Mouse (Mus musculus) kidney, adult 18-20 months (tissue): ENCODE measurements around the gene Ncoa7.
"Not testable (repeated sequence)": the region's sequence is repeated elsewhere in the genome, so short reads cannot be mapped to it uniquely, and the experiment has no call there.

ENCODE experiments used
- DNase-seq: peaks from one replicate; pipeline ENCODE4 v3.0.0; 2021

Ncoa7 gene

DNA sequence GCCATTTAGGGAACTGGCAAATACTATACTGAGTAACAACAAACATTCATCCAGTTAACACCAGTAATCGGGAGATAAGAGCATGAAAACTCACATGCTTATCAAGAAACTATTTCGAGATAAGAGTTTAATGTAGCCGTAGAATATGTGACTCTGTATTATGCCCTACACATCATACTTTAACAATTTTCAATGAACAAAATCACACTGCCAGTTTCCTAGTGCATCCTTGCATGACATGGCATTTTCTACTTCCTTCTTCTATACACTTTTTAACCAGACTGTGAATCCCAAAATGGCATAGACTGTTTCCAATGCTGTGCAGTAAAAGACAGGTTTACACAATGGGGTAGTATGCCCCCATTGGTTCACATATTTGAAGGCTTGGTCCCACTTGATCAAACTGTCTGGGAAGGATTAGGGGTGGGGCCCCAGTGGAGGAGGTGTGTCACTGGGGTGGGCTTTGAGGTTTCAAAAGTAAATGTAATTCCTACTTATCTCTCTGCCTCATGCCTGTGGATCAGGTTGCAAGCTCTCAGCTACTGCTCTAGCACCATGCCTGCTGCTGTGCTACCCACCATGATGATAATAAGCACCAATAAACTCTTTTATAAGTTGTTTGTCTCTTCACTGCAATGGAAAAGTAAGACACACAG lies 15.3 kb downstream of the Ncoa7 start:
- no peak for DNase-seq

DNA sequence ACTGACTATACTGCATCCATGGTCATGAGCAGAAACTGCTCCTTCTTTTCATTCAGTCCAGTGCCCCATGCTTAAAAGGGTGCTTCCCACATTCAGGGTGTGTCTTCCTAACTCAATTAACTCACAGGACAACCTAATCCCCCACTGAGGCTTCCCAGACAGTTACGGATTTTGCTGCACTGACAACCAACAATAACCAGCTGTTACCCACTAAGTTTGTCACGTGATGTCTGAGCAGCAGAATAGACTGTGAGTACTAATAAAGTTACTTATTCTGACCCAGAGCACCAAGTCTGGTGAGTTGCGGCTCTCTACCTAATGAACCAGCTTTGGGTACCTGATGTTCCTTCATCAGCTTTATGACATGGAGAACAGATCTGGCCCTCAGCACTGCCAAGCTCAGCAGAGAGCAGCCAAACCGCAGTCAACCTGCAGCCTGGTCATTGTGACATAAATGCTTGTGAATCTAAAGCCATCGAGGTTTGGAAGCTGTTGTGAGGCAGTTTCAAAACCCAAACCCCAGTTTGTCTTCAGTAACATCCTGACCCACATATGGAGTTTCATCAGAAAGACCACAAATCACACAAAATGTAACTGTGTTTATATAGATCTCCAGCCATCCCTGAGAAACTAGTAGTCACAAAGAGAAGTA lies 16.9 kb downstream of the Ncoa7 start:
- no peak for DNase-seq

DNA sequence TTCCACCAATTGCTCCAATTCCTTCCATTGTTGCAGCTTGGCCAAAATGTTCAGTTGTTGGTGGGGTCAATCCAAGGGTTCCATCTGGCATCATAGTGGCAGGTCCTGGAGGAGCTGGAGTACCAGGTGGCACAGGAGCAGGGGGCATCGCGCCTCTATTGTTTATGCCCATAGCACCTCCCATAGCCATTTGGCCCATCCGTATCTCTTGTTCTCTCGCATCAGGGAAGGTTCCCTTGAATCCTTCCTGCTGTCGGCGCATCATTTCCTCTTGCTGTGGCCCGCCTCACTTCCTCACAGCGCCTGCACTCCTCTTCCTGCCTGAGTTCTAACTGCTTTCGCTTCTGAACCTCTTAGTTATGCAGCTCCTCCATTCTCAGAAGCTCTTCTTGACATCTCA lies 22.2 kb downstream of the Ncoa7 start:
- not testable (repeated sequence) for DNase-seq

DNA sequence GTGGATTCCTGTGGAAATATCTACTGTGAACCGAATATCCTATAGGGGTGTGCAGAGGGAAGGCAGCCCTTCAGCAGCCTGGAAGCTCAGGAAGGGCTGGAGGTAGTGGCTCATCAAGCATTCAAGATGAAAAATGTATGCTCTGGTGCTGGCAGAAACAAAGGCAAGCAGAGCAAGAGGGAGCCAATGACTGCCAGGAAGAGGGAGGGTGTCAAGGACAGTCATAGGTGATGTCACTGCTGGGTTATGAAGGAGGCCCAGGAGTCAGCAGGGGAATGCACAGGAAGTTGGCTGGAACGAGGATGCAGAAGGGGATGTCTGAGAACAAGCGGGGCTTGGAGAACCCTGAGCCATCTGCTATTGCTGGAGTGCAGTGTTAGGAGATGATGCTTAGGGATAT lies 24.9 kb downstream of the Ncoa7 start:
- no peak for DNase-seq

DNA sequence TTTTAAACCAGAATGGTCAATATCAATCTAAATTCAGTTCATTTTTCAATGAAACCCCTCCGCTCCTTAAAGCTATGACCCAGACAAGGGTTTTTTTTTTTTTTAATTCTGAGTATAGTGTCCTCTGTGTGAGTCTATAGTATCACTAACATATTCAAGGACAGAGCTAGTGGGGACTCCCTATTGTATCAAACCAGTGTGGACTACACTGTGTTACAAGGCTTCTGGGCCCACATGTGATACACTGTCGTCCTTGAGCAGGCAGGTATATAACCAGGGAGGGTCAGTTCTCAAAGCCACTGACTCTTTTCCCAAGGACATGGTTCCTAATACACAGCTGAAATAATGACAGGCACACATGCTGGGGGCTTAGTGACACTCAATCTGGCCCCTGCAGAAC lies 27.1 kb downstream of the Ncoa7 start:
- DNase-seq = no peak

DNA sequence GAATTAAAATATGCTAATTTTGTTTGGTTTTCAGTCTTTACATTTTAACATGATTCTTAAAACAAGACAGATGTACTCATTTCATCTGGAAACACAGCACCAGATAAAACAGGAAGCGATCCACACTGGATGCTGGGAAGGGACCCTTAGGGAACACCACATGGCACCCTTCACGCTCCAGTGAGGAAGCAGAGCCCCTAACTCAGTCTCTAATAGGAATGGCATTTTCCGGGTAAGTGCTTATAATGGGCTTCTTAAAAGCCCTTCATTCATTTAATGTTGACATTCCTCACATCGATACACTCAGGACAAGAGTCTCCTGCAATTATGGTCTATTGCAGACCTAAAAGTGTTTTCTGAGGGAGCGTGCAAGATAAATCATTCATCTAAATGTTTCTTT lies 27.6 kb downstream of the Ncoa7 start:
- no peak for DNase-seq

DNA sequence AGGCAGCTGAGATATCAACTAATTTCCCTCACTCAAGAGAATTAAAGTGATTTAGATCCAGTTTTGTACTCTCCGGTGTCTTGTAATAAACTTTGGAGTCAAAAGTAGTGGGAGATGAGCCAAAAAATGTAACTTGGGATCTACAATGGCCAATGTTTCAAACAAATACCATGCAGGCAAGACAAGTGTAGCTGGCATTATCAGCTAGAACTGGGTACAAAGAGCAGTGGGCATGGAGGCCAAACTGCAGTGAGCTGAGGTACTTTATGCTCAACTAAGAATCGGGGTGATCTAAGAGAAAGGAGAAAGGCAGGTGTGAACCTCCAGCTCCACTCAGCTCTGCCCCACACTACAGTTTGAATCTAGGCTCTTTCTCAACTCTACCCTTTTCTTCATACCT lies 28.7 kb downstream of the Ncoa7 start:
- DNase-seq = no peak

DNA sequence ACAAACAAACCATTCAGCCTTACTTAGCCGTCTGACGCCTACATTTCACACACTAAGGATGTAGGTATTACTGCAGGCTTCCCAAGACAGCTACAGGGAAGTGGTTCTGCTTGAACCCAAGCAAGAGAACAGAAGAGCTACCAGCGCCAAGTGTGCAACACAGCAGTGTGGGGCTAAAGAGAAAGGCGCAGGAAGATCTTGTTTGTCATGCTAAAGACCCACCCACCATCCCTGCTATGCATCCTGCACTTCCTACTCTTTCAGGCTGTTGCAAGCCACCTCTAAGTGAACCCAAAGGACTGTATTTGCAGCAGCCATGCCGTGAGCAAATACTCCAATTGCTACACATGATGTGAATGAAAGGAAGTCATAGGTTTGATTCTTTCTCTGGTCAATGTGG lies 29.9 kb downstream of the Ncoa7 start:
- DNase-seq = no peak

DNA sequence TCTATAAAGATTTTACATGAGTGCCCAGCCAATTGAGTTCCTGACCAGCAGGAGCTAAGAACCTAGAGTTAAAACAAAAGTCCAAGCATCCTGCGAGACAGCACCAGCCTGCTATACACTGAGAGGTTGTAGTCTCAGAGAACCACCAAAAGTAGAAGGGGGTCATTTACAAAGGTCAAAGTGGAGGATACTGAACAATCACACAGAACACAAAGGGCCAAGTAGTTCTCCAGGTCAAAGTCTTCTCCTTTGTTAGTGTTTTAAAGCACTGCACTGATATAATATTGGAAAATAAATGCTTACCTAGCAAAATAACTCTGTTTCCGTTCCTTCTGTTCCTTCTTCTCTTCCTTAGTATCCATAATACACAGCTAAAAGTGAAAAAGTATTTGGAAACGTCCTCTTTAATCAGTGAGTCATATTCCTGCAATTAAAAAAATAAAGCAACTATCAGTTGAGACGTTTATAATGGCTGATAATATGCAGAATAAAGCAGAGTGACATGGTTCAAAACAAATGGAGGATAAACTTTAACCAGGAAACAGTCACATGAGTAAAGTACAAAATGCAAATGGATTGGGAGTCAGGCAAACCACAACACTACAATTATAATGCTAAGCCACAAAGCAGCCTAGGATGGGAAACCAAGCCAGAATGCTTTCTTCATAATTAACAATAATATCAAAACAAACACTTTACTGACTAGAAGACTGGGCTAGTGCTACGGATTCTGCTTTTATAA lies 31.5 kb downstream of the Ncoa7 start:
- no peak for DNase-seq

DNA sequence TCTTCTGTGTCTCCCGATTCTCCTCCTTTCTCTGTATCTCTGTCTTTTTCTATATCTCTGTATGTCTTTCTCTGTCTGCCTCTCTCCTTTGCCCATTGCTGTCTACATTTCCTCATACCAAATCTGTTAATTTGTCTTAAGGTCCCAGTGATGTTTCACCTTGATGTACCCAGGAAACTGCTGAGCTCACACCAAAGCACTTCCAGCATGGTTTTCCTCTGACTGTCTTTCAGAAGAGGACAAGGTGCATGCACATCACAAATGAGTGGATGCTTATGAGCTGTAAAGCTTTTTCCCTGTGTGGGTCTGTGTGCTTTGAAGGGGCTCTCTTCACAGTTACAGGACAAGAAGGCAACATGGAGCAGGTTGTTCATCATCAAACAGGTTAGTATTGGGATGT lies 34.3 kb downstream of the Ncoa7 start:
- peak; percentile 30 for DNase-seq

DNA sequence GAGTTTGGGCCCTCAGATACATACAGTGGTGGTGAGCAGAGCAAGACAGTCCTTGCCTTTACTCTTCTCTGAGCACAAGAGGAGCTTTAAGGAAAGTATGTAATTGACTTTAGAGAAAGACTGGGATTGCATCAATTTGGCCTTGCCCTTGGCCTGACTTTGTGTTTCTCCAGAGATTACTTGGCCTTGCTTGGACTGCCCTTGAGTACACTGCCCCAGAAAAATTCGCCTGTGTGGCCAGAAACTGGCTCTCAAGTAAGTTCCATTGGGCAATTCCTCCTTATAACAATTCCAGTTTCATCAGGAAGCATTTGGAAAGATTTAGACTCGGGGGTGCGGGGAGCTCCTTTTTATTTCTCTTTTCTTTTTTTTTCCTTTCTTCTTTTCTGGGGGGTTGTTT lies 34.9 kb downstream of the Ncoa7 start:
- peak; percentile 48 for DNase-seq

DNA sequence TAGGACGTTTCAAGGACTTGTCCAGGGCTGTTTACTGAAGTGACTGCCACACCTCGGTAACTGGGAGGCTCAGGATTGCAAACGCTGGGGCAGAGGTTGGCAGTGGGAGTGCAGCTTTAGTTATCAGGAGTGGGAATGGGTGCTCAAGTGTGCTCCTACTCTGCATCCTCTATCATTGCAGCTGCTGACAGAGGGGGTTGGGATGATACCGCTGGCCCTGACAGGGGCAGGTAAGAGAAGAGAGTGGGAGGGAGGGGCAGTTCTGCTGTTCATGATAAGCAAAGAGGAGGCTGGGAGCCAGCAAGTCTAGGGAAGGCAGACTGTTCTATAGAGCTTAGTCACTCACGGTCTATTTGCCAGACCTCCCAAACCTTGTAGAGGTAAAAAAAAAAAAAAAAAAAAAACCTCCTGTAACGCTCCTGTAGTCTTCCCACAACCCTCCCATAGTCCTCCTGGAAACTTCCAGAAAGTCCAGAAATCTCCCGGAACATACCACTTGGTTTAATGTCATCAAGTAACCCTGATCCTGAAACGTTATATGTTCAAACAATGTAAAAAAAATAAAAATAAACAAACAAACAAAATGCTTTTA lies 39.9 kb downstream of the Ncoa7 start:
- no peak for DNase-seq

DNA sequence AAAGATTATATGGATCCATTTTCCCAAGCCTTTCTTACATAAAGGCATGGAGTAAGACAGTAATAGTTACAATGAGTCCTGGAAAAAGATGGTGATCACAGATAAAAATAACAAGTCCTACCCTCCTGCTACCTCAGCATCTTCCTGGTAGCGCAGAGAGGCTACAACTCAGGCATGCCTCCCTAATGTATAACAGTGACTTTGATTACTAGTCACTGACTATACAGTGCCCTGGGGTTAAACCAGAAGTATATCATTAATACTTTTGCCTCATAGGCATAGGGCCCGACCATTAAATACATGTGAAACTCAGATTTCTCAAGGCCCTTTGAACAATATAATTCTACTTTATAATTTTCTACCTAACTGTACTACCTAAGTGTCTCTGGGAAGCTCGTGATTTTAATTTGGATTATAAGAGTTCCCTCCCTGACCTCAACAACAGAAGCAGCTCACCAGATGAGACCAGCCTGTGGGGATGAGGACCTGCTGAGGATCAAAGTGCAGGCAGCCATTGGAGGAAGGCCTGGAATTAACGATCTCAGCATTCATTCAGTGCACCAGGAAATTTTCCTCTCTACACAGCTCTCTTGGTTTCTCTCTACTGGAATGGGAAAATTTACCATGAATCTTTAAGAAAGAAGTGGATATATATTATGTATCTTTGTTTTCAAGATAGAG lies 40.7 kb downstream of the Ncoa7 start:
- no peak for DNase-seq

DNA sequence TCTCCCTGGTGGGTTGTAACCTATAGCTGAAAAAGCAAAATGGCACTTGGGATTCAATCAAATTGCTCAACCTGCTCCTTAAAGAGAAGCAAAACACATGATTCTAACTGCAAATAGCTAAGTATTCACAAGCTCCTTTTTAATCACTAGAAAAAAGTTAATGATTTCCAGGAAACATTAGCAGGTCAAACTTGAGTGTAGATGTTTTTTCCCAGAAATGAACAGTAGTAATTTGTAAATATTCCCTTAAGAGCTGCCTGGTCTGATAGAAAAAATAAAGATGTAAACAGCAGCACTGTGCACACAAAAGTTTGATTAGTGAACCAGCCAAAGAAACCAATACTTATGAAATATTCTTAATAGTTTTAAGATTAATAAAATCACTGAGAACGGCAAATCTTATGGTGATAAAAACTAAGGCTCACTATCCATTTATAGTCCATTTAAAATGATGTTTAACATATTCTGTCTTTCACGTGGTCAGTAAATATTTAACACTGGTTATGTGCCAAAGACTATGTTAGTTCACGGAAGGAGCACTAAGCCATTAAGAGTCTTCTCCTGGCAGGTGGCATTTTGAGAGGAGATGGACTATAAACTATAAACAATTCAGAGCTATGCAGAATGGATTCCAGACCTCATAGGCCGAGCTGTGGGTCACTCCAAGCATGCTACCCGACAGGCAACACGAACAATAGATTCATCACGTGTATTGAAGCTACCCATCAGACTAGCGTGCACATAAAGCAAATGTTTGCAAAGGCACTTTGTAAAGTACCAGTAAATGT lies 43.6 kb downstream of the Ncoa7 start:
- DNase-seq = peak; percentile 34

DNA sequence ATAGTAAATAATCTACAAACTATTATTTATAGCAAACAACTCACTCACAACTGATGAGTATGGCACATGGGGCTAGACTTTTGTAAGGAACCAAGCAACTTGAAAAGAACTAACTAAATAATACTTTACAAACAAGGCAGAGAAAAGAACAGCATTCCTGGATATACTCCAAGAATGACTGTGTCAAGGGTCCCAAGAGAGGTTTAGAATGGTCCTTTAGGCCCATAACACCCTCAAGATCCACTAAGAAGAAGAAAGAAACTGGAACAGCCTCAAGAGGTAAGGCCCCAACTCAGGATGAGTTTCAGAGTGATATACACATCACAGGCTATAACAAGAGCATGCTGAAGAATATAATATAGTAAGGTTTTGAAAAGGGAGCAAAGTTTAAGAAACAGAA lies 47.1 kb downstream of the Ncoa7 start:
- DNase-seq = no peak

DNA sequence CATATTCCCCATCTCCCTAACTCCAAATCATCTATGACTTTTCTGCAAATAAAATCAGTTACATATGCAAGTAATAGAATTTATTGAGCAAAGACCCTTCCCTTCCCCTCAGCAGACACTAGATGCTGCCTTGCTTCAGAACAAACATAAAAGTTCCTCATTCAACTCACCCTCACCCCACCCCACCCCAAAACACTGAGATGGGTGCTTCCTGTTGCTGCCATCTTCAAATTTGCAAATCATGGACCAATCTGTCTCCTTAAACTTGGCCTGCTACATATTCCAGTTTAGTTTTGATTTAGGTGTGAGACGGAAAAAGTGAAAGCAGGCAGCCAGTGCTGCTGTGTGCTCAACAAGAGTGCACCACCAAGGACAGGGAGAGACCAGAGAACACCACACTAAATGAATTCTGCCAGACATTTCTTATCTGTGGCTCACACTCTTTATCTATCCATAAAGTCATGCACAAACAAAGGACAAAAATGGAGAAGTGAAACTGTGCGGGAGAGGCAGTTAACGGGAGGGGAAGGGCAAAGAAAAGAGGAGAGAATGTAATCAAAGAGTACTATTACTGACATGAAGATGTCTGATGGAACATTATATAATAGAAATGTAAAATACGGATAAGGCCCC lies 48.2 kb downstream of the Ncoa7 start:
- DNase-seq = no peak

DNA sequence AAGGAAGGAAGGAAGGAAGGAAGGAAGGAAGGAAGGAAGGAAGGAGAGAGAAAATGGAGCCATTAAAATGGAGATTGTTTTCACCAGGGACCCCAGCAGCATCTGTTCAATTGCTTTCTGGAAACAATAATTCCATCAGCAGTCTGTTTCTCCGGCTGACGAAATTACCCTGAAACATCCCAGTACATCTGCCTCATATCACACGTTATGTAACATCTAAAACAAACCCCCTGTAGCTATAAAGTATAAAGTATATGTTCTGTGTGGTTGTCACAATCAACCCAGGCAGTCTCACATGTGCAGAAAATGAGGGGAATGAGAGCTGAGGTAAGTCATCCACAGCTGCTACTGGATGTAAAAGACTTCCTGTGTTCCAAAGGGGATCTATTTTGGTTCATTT lies 49.0 kb downstream of the Ncoa7 start:
- no peak for DNase-seq

DNA sequence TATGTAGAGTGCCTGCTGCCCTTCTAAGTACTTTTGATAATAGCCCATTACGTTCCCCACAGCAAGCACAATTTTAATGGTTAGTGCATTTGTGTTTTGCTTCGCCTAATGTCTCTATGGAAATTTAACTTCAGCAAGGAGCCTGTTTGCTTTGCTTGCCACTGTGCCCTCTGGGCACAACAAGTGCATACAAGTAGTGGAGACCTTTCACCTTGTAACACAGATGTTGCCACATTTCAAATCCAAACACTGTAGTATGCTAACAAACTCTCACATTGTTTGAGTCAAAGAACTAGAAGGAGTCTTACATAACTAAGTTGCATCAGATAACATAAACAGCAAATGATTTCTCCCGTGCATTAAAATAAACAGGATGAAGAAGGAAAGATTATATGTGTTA lies 50.6 kb downstream of the Ncoa7 start:
- no peak for DNase-seq

DNA sequence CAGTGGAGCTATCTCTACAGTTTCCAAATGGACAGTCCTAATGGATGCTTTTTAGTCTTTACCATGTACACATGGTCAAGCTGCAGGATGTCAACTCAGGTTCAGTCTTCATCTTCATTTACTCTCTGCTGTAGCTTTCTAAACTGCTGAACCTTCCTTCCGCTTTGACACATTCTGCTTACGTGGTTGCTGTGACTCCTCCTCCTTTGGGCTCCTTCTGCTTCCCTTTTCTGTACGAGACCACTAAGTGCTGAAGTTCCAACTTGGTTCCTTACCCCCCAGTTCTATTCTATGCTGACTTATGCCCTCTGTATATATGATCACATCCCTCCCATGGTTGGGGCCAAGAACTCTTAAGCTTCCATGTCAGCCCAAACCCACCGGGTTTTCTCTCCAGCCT lies 51.5 kb downstream of the Ncoa7 start:
- DNase-seq = no peak

DNA sequence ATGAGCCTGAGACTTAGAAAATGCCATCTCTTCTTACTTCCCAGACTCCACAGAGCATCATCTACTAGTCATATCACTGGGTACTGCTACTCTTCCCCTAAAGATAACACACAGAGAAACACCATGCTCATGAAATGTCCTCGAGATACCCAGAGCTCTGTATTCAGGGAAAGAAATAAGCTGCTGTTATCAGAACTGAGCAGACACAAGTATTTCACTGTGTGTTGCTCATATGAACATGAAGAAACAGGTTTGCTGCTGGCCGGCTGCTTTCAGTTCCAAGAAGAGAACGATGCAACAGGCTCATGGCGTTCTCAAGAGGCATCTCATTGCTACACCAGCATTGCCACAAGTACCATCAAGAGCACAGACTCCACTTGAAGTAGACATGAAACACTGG lies 53.3 kb downstream of the Ncoa7 start:
- DNase-seq = no peak

DNA sequence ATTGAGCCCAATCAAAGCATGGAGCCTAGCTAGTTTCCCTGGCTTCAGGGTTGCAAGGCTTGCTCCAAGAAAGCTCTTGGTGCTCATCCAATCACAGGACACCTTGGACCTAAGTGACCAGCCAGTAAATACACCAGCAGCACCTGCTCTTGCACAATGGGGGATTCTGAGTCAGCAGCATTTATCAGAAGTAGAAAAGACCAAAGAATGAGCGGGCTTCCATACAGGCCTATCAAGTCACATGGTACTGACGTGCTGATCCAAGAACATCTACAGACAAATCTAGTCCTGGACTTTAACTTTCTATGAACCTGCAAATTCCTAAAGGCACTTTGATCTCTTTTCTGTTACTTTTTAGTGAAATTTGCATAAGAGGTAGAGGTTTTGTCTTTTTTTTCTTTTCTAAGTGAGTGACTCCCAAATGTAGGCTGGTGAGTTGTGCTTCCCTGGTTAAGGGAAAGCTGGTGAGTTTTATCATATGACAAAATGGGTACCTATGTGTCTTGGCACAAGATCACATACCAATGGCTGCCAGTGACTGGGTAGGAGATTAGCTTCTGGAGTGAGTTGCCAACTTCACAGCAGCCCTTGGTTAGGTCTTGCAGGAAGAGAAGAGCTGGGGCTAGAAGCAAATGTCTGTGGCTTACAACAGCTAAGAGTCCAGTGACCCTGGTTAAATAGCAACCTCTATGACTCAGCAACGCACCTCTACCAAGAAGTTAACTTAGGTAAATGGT lies 57.7 kb downstream of the Ncoa7 start:
- DNase-seq = peak; percentile 60
